Mouse (Mus musculus): ENCODE results near the gene Gm37240. TPM values are rescaled to one million over a fixed set of nuclear protein-coding genes. Genes with fewer than 3 reads are reported as not detected.

Gm37240 gene
- total RNA-seq, 1 experiment, result 1.2 TPM

- no peak for DNase-seq (ENCODE audit: low read depth, low spot score)
- Histone ChIP-seq H3K9ac (ENCODE audit: insufficient read depth, low read depth, low read length, poor library complexity, severe bottlenecking) (no peak overlapping the region), H3K36me3 (ENCODE audit: control insufficient read depth, insufficient read depth, low read length, poor library complexity, severe bottlenecking) (no peaks in the 10 kb centered on the region), H3K4me1 (ENCODE audit: control insufficient read depth in 2 of 2, insufficient read depth in 2 of 2, low read length in 2 of 2, poor library complexity in 1 of 2) (peaks cover 0 to 1% of the 10 kb centered on the region in 2 experiments; a peak in 1 of 4 replicates), H3K27ac (ENCODE audit: insufficient read depth, low read depth, low read length, poor library complexity, severe bottlenecking) (no peak overlapping the region), H3K4me3 (ENCODE audit: insufficient read depth in 1 of 2, low read depth in 1 of 2, low read length in 2 of 2, poor library complexity in 1 of 2, severe bottlenecking in 1 of 2) (no peak overlapping the region), H3K9me3 (ENCODE audit: control insufficient read depth, insufficient read depth, low read depth, low read length) (no peaks in the 10 kb centered on the region)
- no peak for TF ChIP-seq HCFC1 (IDR thresholded peaks at IDR 0.05; ENCODE audit: borderline replicate concordance, insufficient read depth, low read length)
- no peak for TF ChIP-seq ZNF384 (IDR thresholded peaks at IDR 0.05; ENCODE audit: low read depth, low read length)
- TF ChIP-seq CHD2 (IDR thresholded peaks at IDR 0.05; ENCODE audit: low read depth, low read length), result no peak
- TF ChIP-seq MAFK (IDR thresholded peaks at IDR 0.05; ENCODE audit: insufficient read depth, low read depth, low read length), result no peak
- TF ChIP-seq ZC3H11A (IDR thresholded peaks at IDR 0.05; ENCODE audit: borderline replicate concordance, low read depth, low read length), result no peak
- in situ Hi-C loops (cut with MboI; ENCODE audit: low sequenced_read_pairs in 2 of 2, unreplicated experiment in 2 of 2), result no loop called here
Observed at GRCm38 (mm10) chr3:84745537-84746189, 1141.7 kb downstream of the Gm37240 start.

- Histone ChIP-seq H3K27ac (ENCODE audit: insufficient read depth, low read depth, low read length, poor library complexity, severe bottlenecking) (no peak overlapping the region), H3K9ac (ENCODE audit: insufficient read depth, low read depth, low read length, poor library complexity, severe bottlenecking) (no peak overlapping the region), H3K36me3 (ENCODE audit: control insufficient read depth, insufficient read depth, low read length, poor library complexity, severe bottlenecking) (no peaks in the 10 kb centered on the region), H3K4me3 (ENCODE audit: insufficient read depth in 1 of 2, low read depth in 1 of 2, low read length in 2 of 2, poor library complexity in 1 of 2, severe bottlenecking in 1 of 2) (no peak overlapping the region), H3K9me3 (ENCODE audit: control insufficient read depth, insufficient read depth, low read depth, low read length) (no peaks in the 10 kb centered on the region), H3K4me1 (ENCODE audit: control insufficient read depth in 2 of 2, insufficient read depth in 2 of 2, low read length in 2 of 2, poor library complexity in 1 of 2) (peaks cover 0 to 1% of the 10 kb centered on the region in 2 experiments; a peak in 1 of 4 replicates)
- TF ChIP-seq HCFC1 (IDR thresholded peaks at IDR 0.05; ENCODE audit: borderline replicate concordance, insufficient read depth, low read length) (no peak), ZC3H11A (IDR thresholded peaks at IDR 0.05; ENCODE audit: borderline replicate concordance, low read depth, low read length) (no peak), MAFK (IDR thresholded peaks at IDR 0.05; ENCODE audit: insufficient read depth, low read depth, low read length) (no peak), ZNF384 (IDR thresholded peaks at IDR 0.05; ENCODE audit: low read depth, low read length) (no peak), CHD2 (IDR thresholded peaks at IDR 0.05; ENCODE audit: low read depth, low read length) (no peak)
- DNase-seq (ENCODE audit: low read depth, low spot score), result no peak
- in situ Hi-C loops (cut with MboI; ENCODE audit: low sequenced_read_pairs in 2 of 2, unreplicated experiment in 2 of 2), result no loop called here
Observed at GRCm38 (mm10) chr3:84744707-84745106, 1142.6 kb downstream of the Gm37240 start.

GRCm38 (mm10) chr3:84740050-84740596, 1147.2 kb downstream of the Gm37240 start:
- TF ChIP-seq ZC3H11A (IDR thresholded peaks at IDR 0.05; ENCODE audit: borderline replicate concordance, low read depth, low read length), result no peak
- TF ChIP-seq CHD2 (IDR thresholded peaks at IDR 0.05; ENCODE audit: low read depth, low read length), result no peak
- TF ChIP-seq ZNF384 (IDR thresholded peaks at IDR 0.05; ENCODE audit: low read depth, low read length), result no peak
- no peak for TF ChIP-seq MAFK (IDR thresholded peaks at IDR 0.05; ENCODE audit: insufficient read depth, low read depth, low read length)
- TF ChIP-seq HCFC1 (IDR thresholded peaks at IDR 0.05; ENCODE audit: borderline replicate concordance, insufficient read depth, low read length), result no peak
- Histone ChIP-seq H3K4me3 (ENCODE audit: insufficient read depth in 1 of 2, low read depth in 1 of 2, low read length in 2 of 2, poor library complexity in 1 of 2, severe bottlenecking in 1 of 2) (no peak overlapping the region), H3K27ac (ENCODE audit: insufficient read depth, low read depth, low read length, poor library complexity, severe bottlenecking) (no peak overlapping the region), H3K9ac (ENCODE audit: insufficient read depth, low read depth, low read length, poor library complexity, severe bottlenecking) (no peak overlapping the region), H3K9me3 (ENCODE audit: control insufficient read depth, insufficient read depth, low read depth, low read length) (no peaks in the 10 kb centered on the region), H3K36me3 (ENCODE audit: control insufficient read depth, insufficient read depth, low read length, poor library complexity, severe bottlenecking) (no peaks in the 10 kb centered on the region), H3K4me1 (ENCODE audit: control insufficient read depth in 2 of 2, insufficient read depth in 2 of 2, low read length in 2 of 2, poor library complexity in 1 of 2) (peaks cover 0 to 1% of the 10 kb centered on the region in 2 experiments; a peak in 2 of 4 replicates)
- in situ Hi-C loops (cut with MboI; ENCODE audit: low sequenced_read_pairs in 2 of 2, unreplicated experiment in 2 of 2), result no loop called here
- no peak for DNase-seq (ENCODE audit: low read depth, low spot score)

GRCm38 (mm10) chr3:84737137-84737536, 1150.2 kb downstream of the Gm37240 start:
- Histone ChIP-seq H3K9ac (ENCODE audit: insufficient read depth, low read depth, low read length, poor library complexity, severe bottlenecking) (no peak overlapping the region), H3K27ac (ENCODE audit: insufficient read depth, low read depth, low read length, poor library complexity, severe bottlenecking) (no peak overlapping the region), H3K4me1 (ENCODE audit: control insufficient read depth in 2 of 2, insufficient read depth in 2 of 2, low read length in 2 of 2, poor library complexity in 1 of 2) (peaks cover 3 to 4% of the 10 kb centered on the region in 2 experiments; a peak in 2 of 4 replicates), H3K9me3 (ENCODE audit: control insufficient read depth, insufficient read depth, low read depth, low read length) (no peaks in the 10 kb centered on the region), H3K36me3 (ENCODE audit: control insufficient read depth, insufficient read depth, low read length, poor library complexity, severe bottlenecking) (no peaks in the 10 kb centered on the region), H3K4me3 (ENCODE audit: insufficient read depth in 1 of 2, low read depth in 1 of 2, low read length in 2 of 2, poor library complexity in 1 of 2, severe bottlenecking in 1 of 2) (no peak overlapping the region)
- in situ Hi-C loops (cut with MboI; ENCODE audit: low sequenced_read_pairs in 2 of 2, unreplicated experiment in 2 of 2), result no loop called here
- TF ChIP-seq ZNF384 (IDR thresholded peaks at IDR 0.05; ENCODE audit: low read depth, low read length) (no peak), CHD2 (IDR thresholded peaks at IDR 0.05; ENCODE audit: low read depth, low read length) (no peak), ZC3H11A (IDR thresholded peaks at IDR 0.05; ENCODE audit: borderline replicate concordance, low read depth, low read length) (no peak), MAFK (IDR thresholded peaks at IDR 0.05; ENCODE audit: insufficient read depth, low read depth, low read length) (no peak), HCFC1 (IDR thresholded peaks at IDR 0.05; ENCODE audit: borderline replicate concordance, insufficient read depth, low read length) (no peak)
- no peak for DNase-seq (ENCODE audit: low read depth, low spot score)

Measured in ES-E14 (cell line).